Mouse (Mus musculus): Measurements from ENCODE around the gene Gm20878.
"Not testable (repeated sequence)": the region's sequence is repeated elsewhere in the genome, so short reads cannot be mapped to it uniquely, and the experiment has no call there.

Gene Gm20878

DNA sequence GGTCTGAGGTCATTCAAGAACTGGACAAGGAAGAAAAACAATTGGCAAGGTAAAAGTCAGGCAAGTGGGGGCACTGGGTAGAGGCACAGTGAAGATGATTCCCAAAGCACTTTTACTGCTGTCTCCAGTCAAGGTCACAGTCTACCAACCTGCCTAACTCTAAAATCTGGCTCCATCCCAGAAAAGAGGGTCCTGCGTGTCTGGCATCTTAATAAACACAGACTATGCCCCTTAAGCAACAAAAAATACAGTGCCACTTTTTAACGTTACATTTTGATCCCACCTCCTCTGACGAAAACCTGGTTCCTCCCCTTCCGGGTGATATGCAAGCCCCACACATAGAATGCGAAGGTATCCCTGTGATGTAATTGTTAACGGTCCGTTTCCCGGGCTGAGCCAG, at the start of gene Gm20878:
Gm20878 (plus strand) TSS at position 301 of the 400 bp plus-strand sequence.
- DNase-seq (ENCODE audit: low read depth), result not testable (repeated sequence)

DNA sequence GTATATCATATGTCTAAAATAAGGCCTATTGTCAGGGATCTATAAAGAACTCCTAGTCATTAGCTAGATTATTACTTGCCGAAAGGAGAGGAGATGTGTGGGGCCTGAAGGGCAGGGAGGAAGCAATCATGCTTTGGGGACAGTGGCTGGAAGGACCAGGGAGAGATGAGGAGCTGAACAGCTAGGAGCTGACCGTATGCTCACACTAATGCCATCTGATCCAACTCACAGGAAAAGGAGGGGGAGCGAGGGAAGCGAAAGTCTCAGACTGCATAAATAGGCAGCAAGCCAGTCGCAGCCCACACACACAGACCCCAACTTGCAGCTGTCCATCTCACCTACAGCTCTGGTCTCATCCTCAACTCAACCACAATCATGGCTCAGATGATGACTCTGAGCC, 38.1 kb upstream of the Gm20878 start, which contains the start of gene Gm21541:
Gm21541 (plus strand) TSS at position 301 of the 400 bp plus-strand sequence.
- not testable (repeated sequence) for DNase-seq (ENCODE audit: low read depth)

DNA sequence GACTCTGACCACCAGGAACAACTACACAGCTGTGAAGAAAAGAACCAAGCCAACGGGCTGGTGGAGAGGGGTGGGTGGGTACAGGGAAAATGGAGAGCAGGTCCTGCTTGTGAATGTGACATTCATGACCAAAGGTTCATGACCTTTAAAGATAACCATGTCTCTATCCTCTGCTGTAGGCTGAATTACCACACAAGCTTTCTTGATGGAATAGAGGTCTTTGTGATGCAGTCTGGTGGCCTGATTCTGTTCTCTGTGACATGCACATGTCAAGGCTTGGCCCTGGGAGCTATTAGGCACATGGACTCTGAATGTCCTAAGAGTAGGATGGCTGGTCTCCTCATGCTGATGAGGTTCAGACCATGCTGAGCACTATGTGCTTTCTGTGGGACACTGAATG, 24.4 kb downstream of the Gm20878 start, which contains the start of gene Fam205a4:
Fam205a4 (plus strand) TSS at position 301 of the 400 bp plus-strand sequence.
- DNase-seq (ENCODE audit: low read depth), result not testable (repeated sequence)
